Mouse (Mus musculus) gonadal fat pad, adult 2 months (tissue): ENCODE measurements around the gene Fcgr1. TPM values are rescaled to one million over a fixed set of nuclear protein-coding genes. Genes with fewer than 3 reads are reported as not detected.

Experiments used
- polyA plus RNA-seq: library from polyadenylated mRNA; depleted of rRNA; stranded (reverse); fragments of >200 nt; gene quantifications from 2 replicates; pipeline ENCODE4 v1.2.3, GENCODE M21; 2012; rRNA removed

The Fcgr1 gene
- polyA plus RNA-seq, 1 experiment: 3.3 TPM

Other genes with a start within 250 kb of the Fcgr1 start
- gene Vps45, start 235.5 kb downstream of the Fcgr1 start, polyA plus RNA-seq: 11.7 and 12.2 TPM in 2 replicates
- 9.8 and 14.9 TPM in 2 replicates for gene Otud7b, start 189.4 kb downstream of the Fcgr1 start, polyA plus RNA-seq
- 14.2 and 14.8 TPM in 2 replicates for gene Mtmr11, start 132.0 kb downstream of the Fcgr1 start, polyA plus RNA-seq
- 51.4 and 62.1 TPM in 2 replicates for gene Sf3b4, start 121.6 kb downstream of the Fcgr1 start, polyA plus RNA-seq
- gene Sv2a, start 112.8 kb downstream of the Fcgr1 start, polyA plus RNA-seq: 2.8 and 3.9 TPM in 2 replicates
- gene Bola1, start 74.3 kb downstream of the Fcgr1 start, polyA plus RNA-seq: 67.1 and 87.5 TPM in 2 replicates
- gene Hist2h2ab, start 74.1 kb downstream of the Fcgr1 start, polyA plus RNA-seq: 4.7 and 5.2 TPM in 2 replicates
- 7.2 and 8.6 TPM in 2 replicates for gene Hist2h2ac, start 73.1 kb downstream of the Fcgr1 start, polyA plus RNA-seq
- gene Hist2h2be, start 72.8 kb downstream of the Fcgr1 start, polyA plus RNA-seq: 9.7 and 10.5 TPM in 2 replicates
- 31.4 and 45.8 TPM in 2 replicates for gene Hist2h3c2, start 54.8 kb downstream of the Fcgr1 start, polyA plus RNA-seq
- 420 and 426 TPM in 2 replicates for gene Hist2h2aa2, start 53.7 kb downstream of the Fcgr1 start, polyA plus RNA-seq
- gene Hist2h2aa1, start 48.5 kb downstream of the Fcgr1 start, polyA plus RNA-seq: 794 and 829 TPM in 2 replicates
- gene Hist2h3c1, start 47.3 kb downstream of the Fcgr1 start, polyA plus RNA-seq: not detected in 2 replicates
- gene Hist2h4, start 30.7 kb downstream of the Fcgr1 start, polyA plus RNA-seq: 4.1 and 5.5 TPM in 2 replicates
- 20.3 and 34.5 TPM in 2 replicates for gene Hist2h3b, start 25.3 kb downstream of the Fcgr1 start, polyA plus RNA-seq
- gene Hist2h2bb, start 24.2 kb downstream of the Fcgr1 start, polyA plus RNA-seq: 1.4 and 3.6 TPM in 2 replicates
- not detected in 2 replicates for gene BC107364, start 158.3 kb upstream of the Fcgr1 start, polyA plus RNA-seq
- gene Hfe2, start 231.2 kb upstream of the Fcgr1 start, polyA plus RNA-seq: 0.16 and 0.55 TPM in 2 replicates